Mouse (Mus musculus): ENCODE measurements around the gene Zdhhc16. TPM values are rescaled to one million over a fixed set of nuclear protein-coding genes. Genes with fewer than 3 reads are reported as not detected.

Gene Zdhhc16
- total RNA-seq, 2 experiments from 2014 or later: 30.1 to 30.9 TPM

- no peak for DNase-seq
Observed at GRCm38 (mm10) chr19:41987206-41987605, 53.9 kb downstream of the Zdhhc16 start.

DNA sequence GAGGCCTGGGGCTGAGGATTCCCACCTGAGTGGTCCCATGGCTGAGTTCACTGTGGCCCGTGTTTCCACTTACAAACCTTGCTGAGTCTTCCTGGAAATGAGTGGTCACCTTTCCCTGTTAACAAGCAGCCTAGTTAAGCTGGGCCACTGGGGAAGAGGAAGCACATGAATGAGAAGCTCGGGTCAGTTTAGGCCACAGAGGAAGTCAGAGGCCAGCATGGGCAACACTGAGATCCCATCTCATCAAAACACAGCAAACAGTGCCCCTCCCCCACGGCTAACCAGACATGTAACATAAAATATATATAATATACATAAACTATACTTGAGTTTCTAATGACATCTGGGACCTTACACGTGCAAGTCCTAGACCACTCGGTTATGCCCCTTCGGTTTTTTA lies 56.5 kb downstream of the Zdhhc16 start:
- DNase-seq: no peak

GRCm38 (mm10) chr19:41991926-41992477 lies 58.7 kb downstream of the Zdhhc16 start:
- no peak for DNase-seq

- no peak for DNase-seq
Observed at GRCm38 (mm10) chr19:41992971-41993370, 59.7 kb downstream of the Zdhhc16 start.

- DNase-seq: peak; percentile 92 to 93
Observed at GRCm38 (mm10) chr19:41993484-41993883, 60.2 kb downstream of the Zdhhc16 start.

Other genes starting within 250 kb of the Zdhhc16 start
- 10 to 100 TPM in 1 of 2 experiments, 1 to 10 TPM in 1; 7.6 to 18.4 TPM for gene Slit1, start 189.8 kb upstream of the Zdhhc16 start, total RNA-seq (2021)
- 1 to 10 TPM; 5.0 to 5.8 TPM for gene Arhgap19, start 131.4 kb upstream of the Zdhhc16 start, total RNA-seq (2021)
- 1 to 10 TPM; 4.9 to 7.8 TPM for gene Frat1, start 103.5 kb upstream of the Zdhhc16 start, total RNA-seq (2021)
- gene Frat2, start 85.3 kb upstream of the Zdhhc16 start, total RNA-seq (2021): 1 to 10 TPM; 2.9 to 3.4 TPM
- gene Rrp12, start 37.3 kb upstream of the Zdhhc16 start, total RNA-seq (2021): 10 to 100 TPM; 12.5 to 23.2 TPM
- gene Pgam1, start 21.6 kb upstream of the Zdhhc16 start, total RNA-seq (2021): 100 to 1,000 TPM; 791 to 814 TPM
- gene Exosc1, start 57 bp upstream of the Zdhhc16 start, total RNA-seq (2021): 10 to 100 TPM; 28.3 to 31.7 TPM
- 10 to 100 TPM; 20.2 to 23.9 TPM for gene Mms19, start 47.7 kb downstream of the Zdhhc16 start, total RNA-seq (2021)
- 10 to 100 TPM; 17.1 to 17.5 TPM for gene Ubtd1, start 48.3 kb downstream of the Zdhhc16 start, total RNA-seq (2021)
- under 1 TPM in 1 of 2 experiments, not detected in 1; 0.49 TPM for gene Ankrd2, start 102.5 kb downstream of the Zdhhc16 start, total RNA-seq (2021)
- 1 to 10 TPM; 4.3 to 6.7 TPM for gene Hoga1, start 112.1 kb downstream of the Zdhhc16 start, total RNA-seq (2021)
- gene 4933411K16Rik, start 118.8 kb downstream of the Zdhhc16 start, total RNA-seq (2021): under 1 TPM; 0.30 to 0.33 TPM
- 10 to 100 TPM in 1 of 2 experiments, 1 to 10 TPM in 1; 8.2 to 12.2 TPM for gene Morn4, start 152.9 kb downstream of the Zdhhc16 start, total RNA-seq (2021)
- gene Pi4k2a, start 157.0 kb downstream of the Zdhhc16 start, total RNA-seq (2021): 10 to 100 TPM; 61.7 to 76.3 TPM
- gene Avpi1, start 195.6 kb downstream of the Zdhhc16 start, total RNA-seq (2021): 10 to 100 TPM; 86.6 to 91.5 TPM
- gene Marveld1, start 213.9 kb downstream of the Zdhhc16 start, total RNA-seq (2021): 10 to 100 TPM; 32.7 to 38.8 TPM
- gene Zfyve27, start 230.5 kb downstream of the Zdhhc16 start, total RNA-seq (2021): 10 to 100 TPM; 49.3 to 50.4 TPM

Data from adrenal gland, postnatal 36 days (tissue).